Mouse (Mus musculus) liver, embryonic 13.5 days (tissue): ENCODE measurements around the gene Tmem132b. TPM values are rescaled to one million over a fixed set of nuclear protein-coding genes. Genes with fewer than 3 reads are reported as not detected.

ENCODE experiments used
- polyA plus RNA-seq: library from polyadenylated mRNA; unstranded; fragments of >200 nt; fragmentation: Nextera tagmentation; extraction: Ambion mirVana; gene quantifications from 2 replicates; pipeline ENCODE4 v1.2.1, GENCODE M21; 2015

The Tmem132b gene
- polyA plus RNA-seq, 1 experiment from 2014 or later: 0.14 TPM

Other genes with a start within 250 kb of the Tmem132b start
- 66.1 and 76.3 TPM in 2 replicates for gene Scarb1, start 190.7 kb upstream of the Tmem132b start, polyA plus RNA-seq
- 0.10 and 0.21 TPM in 2 replicates for gene Gm10382, start 142.5 kb upstream of the Tmem132b start, polyA plus RNA-seq
- gene Ubc, start 141.6 kb upstream of the Tmem132b start, polyA plus RNA-seq: 517 and 564 TPM in 2 replicates
- 5.8 and 6.2 TPM in 2 replicates for gene Dhx37, start 97.7 kb upstream of the Tmem132b start, polyA plus RNA-seq
- 30.7 and 31.8 TPM in 2 replicates for gene Bri3bp, start 90.2 kb upstream of the Tmem132b start, polyA plus RNA-seq
- 17.5 and 17.9 TPM in 2 replicates for gene Aacs, start 56.0 kb upstream of the Tmem132b start, polyA plus RNA-seq